29 mouse cellular contexts compared by ENCODE assay signal in the genomic region with DNA sequence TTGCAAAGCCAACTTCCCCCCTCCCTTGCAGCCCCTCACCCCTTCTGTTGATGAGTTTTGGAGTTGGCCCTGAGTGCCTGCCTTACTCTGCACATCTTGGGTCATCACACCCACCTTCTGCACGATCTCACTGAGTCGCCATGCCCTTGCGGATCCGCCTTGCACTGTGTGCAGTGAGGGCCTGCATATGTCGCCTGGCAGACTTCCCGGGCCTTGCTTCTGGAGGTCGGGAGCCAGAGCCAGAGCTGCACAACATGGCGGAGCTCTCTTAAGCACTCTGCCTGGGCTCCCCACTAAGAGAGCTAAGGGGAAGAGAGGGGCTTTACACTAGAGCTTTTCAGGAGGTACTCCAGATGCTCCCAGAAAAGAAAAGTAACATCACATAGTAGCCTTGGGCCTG. TPM values are rescaled to one million over a fixed set of nuclear protein-coding genes. Genes with fewer than 3 reads are reported as not detected.
DNase-seq lines count a peak whose midpoint lies in the region; ATAC-seq and TF ChIP-seq lines count a peak whose summit lies in the region.
"Had no signal": no experiment of that assay in that cellular context is flagged by ENCODE, and none has a peak within 500 bp of the region (broad histone marks: within the 10 kb centered on the region; RNA-seq: fewer than 3 reads in every experiment).

No protein-coding gene starts in this region.

- no peak overlapping the region for H3K4me3 ChIP-seq in forebrain, embryonic 14.5 days (ENCODE audit: low read depth, low read length)
- H3K4me3 ChIP-seq in forebrain, embryonic 12.5 days (replicated peaks) = no peak overlapping the region
- H3K4me3 ChIP-seq in liver, adult 2 months (ENCODE audit: insufficient read depth, low read depth, low read length) = no peak overlapping the region
- no peak overlapping the region for H3K4me3 ChIP-seq in liver, postnatal 0 days (ENCODE audit: low read depth, low read length)
- H3K4me3 ChIP-seq: embryonic facial prominence, embryonic 15.5 days; forebrain, embryonic 10.5 days; heart, adult 2 months; heart, embryonic 15.5 days; limb, embryonic 12.5 days; liver, embryonic 13.5 days; midbrain, embryonic 15.5 days had no signal

- ATAC-seq in forebrain, embryonic 14.5 days = no peak
- no peak for ATAC-seq in forebrain, embryonic 12.5 days (ENCODE audit: low FRiP score)
- ATAC-seq in liver, postnatal 0 days = no peak
- ATAC-seq: intestine, embryonic 16.5 days; midbrain, embryonic 15.5 days had no signal

- 0 out of 2 replicates have a peak, but pooled peaks have one; percentile 23 for TF ChIP-seq POLR2A in liver, adult 2 months (IDR thresholded peaks at IDR 0.05; ENCODE audit: extremely low read depth, insufficient read depth, low read length)
- TF ChIP-seq POLR2A in brain, embryonic 14.5 days (IDR thresholded peaks at IDR 0.05; ENCODE audit: borderline replicate concordance, extremely low read depth, insufficient read depth, insufficient read length, poor library complexity, severe bottlenecking) = no peak

- H3K27me3 ChIP-seq in forebrain, embryonic 14.5 days (replicated peaks; ENCODE audit: control insufficient read depth, insufficient read depth, low read length) = no peaks in the 10 kb centered on the region
- H3K27me3 ChIP-seq in forebrain, embryonic 12.5 days = no peaks in the 10 kb centered on the region
- H3K27me3 ChIP-seq in liver, adult 2 months (ENCODE audit: control insufficient read depth, insufficient read depth, low read length) = no peaks in the 10 kb centered on the region
- no peaks in the 10 kb centered on the region for H3K27me3 ChIP-seq in liver, postnatal 0 days (ENCODE audit: insufficient read depth, low read length)
- H3K27me3 ChIP-seq: CH12.LX; embryonic facial prominence, embryonic 15.5 days; heart, embryonic 15.5 days; liver, embryonic 13.5 days; midbrain, embryonic 15.5 days had no signal

- peak; percentile 33 for DNase-seq in forebrain, embryonic 14.5 days (ENCODE audit: low spot score)
- DNase-seq in liver, adult 2 months (ENCODE audit: extremely low read depth, low read depth, low spot score) = peak; percentile 66
- no peak for DNase-seq in liver, postnatal 0 days
- DNase-seq in brain, embryonic 14.5 days (ENCODE audit: low read depth) = peak; percentile 53
- DNase-seq in cerebellum, postnatal 14 days = peak; percentile 93 to 94
- DNase-seq in retina, postnatal 1 day = no peak
- no peak for DNase-seq in right cerebral cortex, postnatal 25 days
- DNase-seq: gastrocnemius, postnatal 25 days; heart, adult 2 months; heart, postnatal 4 days; liver, embryonic 13.5 days; lung, postnatal 14 days; thymus, postnatal 14 days had no signal

- no peak overlapping the region for H3K27ac ChIP-seq in forebrain, embryonic 14.5 days (ENCODE audit: low read depth, low read length)
- no peak overlapping the region for H3K27ac ChIP-seq in forebrain, embryonic 12.5 days
- H3K27ac ChIP-seq in liver, adult 2 months (replicated peaks; ENCODE audit: insufficient read depth, low read depth, low read length) = no peak overlapping the region
- no peak overlapping the region for H3K27ac ChIP-seq in liver, postnatal 0 days (ENCODE audit: low read depth)
- H3K27ac ChIP-seq: embryonic facial prominence, embryonic 15.5 days; forebrain, embryonic 10.5 days; heart, adult 2 months; heart, embryonic 15.5 days; limb, embryonic 12.5 days; liver, embryonic 13.5 days; midbrain, embryonic 15.5 days had no signal

- no peaks in the 10 kb centered on the region for H3K36me3 ChIP-seq in forebrain, embryonic 14.5 days (ENCODE audit: control insufficient read depth, insufficient read depth, low read length)
- no peaks in the 10 kb centered on the region for H3K36me3 ChIP-seq in forebrain, embryonic 12.5 days (replicated peaks)
- H3K36me3 ChIP-seq in liver, adult 2 months (ENCODE audit: control insufficient read depth, insufficient read depth, low read length) = peaks cover 3% of the 10 kb centered on the region; the same call in 1 of the 2 replicates
- no peaks in the 10 kb centered on the region for H3K36me3 ChIP-seq in liver, postnatal 0 days (replicated peaks; ENCODE audit: insufficient read depth, low read length)
- H3K36me3 ChIP-seq: embryonic facial prominence, embryonic 15.5 days; forebrain, embryonic 10.5 days; heart, embryonic 15.5 days; limb, embryonic 12.5 days; liver, embryonic 13.5 days; midbrain, embryonic 15.5 days had no signal

- no peak overlapping the region for H3K9ac ChIP-seq in forebrain, embryonic 14.5 days (ENCODE audit: low read length)
- H3K9ac ChIP-seq in forebrain, embryonic 12.5 days = no peak overlapping the region
- H3K9ac ChIP-seq in liver, adult 2 months (ENCODE audit: low read depth, low read length) = no peak overlapping the region
- H3K9ac ChIP-seq in liver, postnatal 0 days (replicated peaks) = no peak overlapping the region
- H3K9ac ChIP-seq: embryonic facial prominence, embryonic 15.5 days; heart, embryonic 15.5 days; limb, embryonic 12.5 days; liver, embryonic 13.5 days; midbrain, embryonic 15.5 days had no signal

- WGBS in forebrain, embryonic 14.5 days = 66% methylated on average over 8 of the region's 8 CpGs
- WGBS in forebrain, embryonic 12.5 days = 93% methylated on average over 8 of the region's 8 CpGs
- 39% methylated on average over 8 of the region's 8 CpGs for WGBS in liver, adult 2 months
- 80% methylated on average over 8 of the region's 8 CpGs for WGBS in liver, postnatal 0 days (ENCODE audit: insufficient replicate concordance)

- no peaks in the 10 kb centered on the region for H3K9me3 ChIP-seq in forebrain, embryonic 14.5 days (replicated peaks; ENCODE audit: control insufficient read depth, low read length)
- H3K9me3 ChIP-seq in forebrain, embryonic 12.5 days = no peaks in the 10 kb centered on the region
- no peaks in the 10 kb centered on the region for H3K9me3 ChIP-seq in liver, postnatal 0 days (ENCODE audit: low read length)
- H3K9me3 ChIP-seq: embryonic facial prominence, embryonic 15.5 days; forebrain, embryonic 10.5 days; heart, embryonic 15.5 days; limb, embryonic 12.5 days; liver, embryonic 13.5 days; midbrain, embryonic 15.5 days had no signal

- TF ChIP-seq EP300 in liver, postnatal 0 days (IDR thresholded peaks at IDR 0.05; ENCODE audit: low read depth) = no peak

- no peaks in the 10 kb centered on the region for H3K4me1 ChIP-seq in forebrain, embryonic 14.5 days (ENCODE audit: control insufficient read depth, insufficient read depth, low read length)
- no peaks in the 10 kb centered on the region for H3K4me1 ChIP-seq in forebrain, embryonic 12.5 days
- no peaks in the 10 kb centered on the region; the same call in 1 of the 2 replicates for H3K4me1 ChIP-seq in liver, adult 2 months (ENCODE audit: control insufficient read depth, insufficient read depth, low read length)
- H3K4me1 ChIP-seq in liver, postnatal 0 days (ENCODE audit: insufficient read depth) = no peaks in the 10 kb centered on the region
- H3K4me1 ChIP-seq: embryonic facial prominence, embryonic 15.5 days; limb, embryonic 12.5 days; liver, embryonic 13.5 days; midbrain, embryonic 15.5 days had no signal

- no peak overlapping the region for H3K4me2 ChIP-seq in forebrain, embryonic 14.5 days (ENCODE audit: low read length)
- H3K4me2 ChIP-seq in forebrain, embryonic 12.5 days = no peak overlapping the region
- no peak overlapping the region for H3K4me2 ChIP-seq in liver, postnatal 0 days (ENCODE audit: low read depth, low read length)
- H3K4me2 ChIP-seq: embryonic facial prominence, embryonic 15.5 days; heart, embryonic 15.5 days; limb, embryonic 12.5 days; liver, embryonic 13.5 days; midbrain, embryonic 15.5 days had no signal

- TF ChIP-seq CTCF in liver, adult 2 months (IDR thresholded peaks at IDR 0.05; ENCODE audit: low read depth, low read length) = no peak
- no peak for TF ChIP-seq CTCF in liver, postnatal 0 days (IDR thresholded peaks at IDR 0.05; ENCODE audit: low read depth)
- TF ChIP-seq CTCF in brain, embryonic 14.5 days (IDR thresholded peaks at IDR 0.05; ENCODE audit: borderline replicate concordance, extremely low read depth, insufficient read depth, insufficient read length) = no peak

- H3K79me2 ChIP-seq in liver, adult 2 months (ENCODE audit: control insufficient read depth, insufficient read depth, low read length) = no peaks in the 10 kb centered on the region

RNA-seq across cellular contexts. Expression of a gene that starts 12.2 kb away (rescaled TPM):
- polyA plus RNA-seq in forebrain, embryonic 14.5 days (2014; fragmentation: Nextera tagmentation; extraction: Ambion mirVana) = 1.3 TPM in 2 replicates
- polyA plus RNA-seq in forebrain, embryonic 12.5 days (2016; fragmentation: Nextera tagmentation; extraction: Ambion mirVana) = 0.95 and 2.1 TPM in 2 replicates
- 755 and 780 TPM in 2 replicates for total RNA-seq in liver, adult 2 months (2014; rRNA removed)
- 1,396 and 1,582 TPM in 2 replicates for polyA plus RNA-seq in liver, adult 2 months (2012; rRNA removed)
- polyA plus RNA-seq in liver, postnatal 0 days (2015; fragmentation: Nextera tagmentation; extraction: Ambion mirVana) = 496 and 544 TPM in 2 replicates
- 1.4 and 2.1 TPM in 2 replicates for polyA plus RNA-seq in brain, embryonic 14.5 days (2012; rRNA removed)
- total RNA-seq: neutrophil, adult 5-6 weeks had no signal

RNA-seq across cellular contexts. Expression of a gene that starts 14.3 kb away (rescaled TPM):
- not detected in 2 replicates for polyA plus RNA-seq in forebrain, embryonic 14.5 days (2014; fragmentation: Nextera tagmentation; extraction: Ambion mirVana)
- polyA plus RNA-seq in forebrain, embryonic 12.5 days (2016; fragmentation: Nextera tagmentation; extraction: Ambion mirVana) = not detected in 2 replicates
- 0.07 TPM in 1 of 2 replicates, not detected in the other for total RNA-seq in liver, adult 2 months (2014; rRNA removed)
- polyA plus RNA-seq in liver, adult 2 months (2012; rRNA removed) = not detected in 2 replicates
- not detected in 2 replicates for polyA plus RNA-seq in liver, postnatal 0 days (2015; fragmentation: Nextera tagmentation; extraction: Ambion mirVana)
- not detected in 2 replicates for polyA plus RNA-seq in brain, embryonic 14.5 days (2012; rRNA removed)
- total RNA-seq: adrenal gland, postnatal 4 days; CH12.LX; gastrocnemius, postnatal 25 days; heart, adult 2 months; heart, postnatal 4 days; layer of hippocampus, postnatal 10 days; megakaryocyte, adult 5-6 weeks; MEL; neutrophil, adult 5-6 weeks had no signal
- polyA plus RNA-seq: embryonic facial prominence, embryonic 15.5 days; forebrain, embryonic 10.5 days; heart, adult 2 months; heart, embryonic 15.5 days; intestine, embryonic 16.5 days; kidney, embryonic 16.5 days; large intestine, adult 2 months; limb, embryonic 12.5 days; liver, embryonic 13.5 days; midbrain, embryonic 15.5 days; testis, adult 2 months had no signal

RNA-seq across cellular contexts. Expression of a gene that starts 42.4 kb away (rescaled TPM):
- polyA plus RNA-seq in forebrain, embryonic 14.5 days (2014; fragmentation: Nextera tagmentation; extraction: Ambion mirVana) = 0.33 and 0.70 TPM in 2 replicates
- 0.79 and 1.0 TPM in 2 replicates for polyA plus RNA-seq in forebrain, embryonic 12.5 days (2016; fragmentation: Nextera tagmentation; extraction: Ambion mirVana)
- 0.27 and 0.74 TPM in 2 replicates for total RNA-seq in liver, adult 2 months (2014; rRNA removed)
- 0.31 and 0.32 TPM in 2 replicates for polyA plus RNA-seq in liver, adult 2 months (2012; rRNA removed)
- polyA plus RNA-seq in liver, postnatal 0 days (2015; fragmentation: Nextera tagmentation; extraction: Ambion mirVana) = 0.05 TPM in 2 replicates
- 0.92 and 2.2 TPM in 2 replicates for polyA plus RNA-seq in brain, embryonic 14.5 days (2012; rRNA removed)
- total RNA-seq: megakaryocyte, adult 5-6 weeks; MEL; neutrophil, adult 5-6 weeks had no signal
- polyA plus RNA-seq: liver, embryonic 13.5 days had no signal

RNA-seq across cellular contexts. Expression of a gene that starts 51.4 kb away (rescaled TPM):
- polyA plus RNA-seq in forebrain, embryonic 14.5 days (2014; fragmentation: Nextera tagmentation; extraction: Ambion mirVana) = 10.5 and 12.1 TPM in 2 replicates
- polyA plus RNA-seq in forebrain, embryonic 12.5 days (2016; fragmentation: Nextera tagmentation; extraction: Ambion mirVana) = 11.0 and 16.8 TPM in 2 replicates
- total RNA-seq in liver, adult 2 months (2014; rRNA removed) = 0.37 and 0.40 TPM in 2 replicates
- polyA plus RNA-seq in liver, adult 2 months (2012; rRNA removed) = 0.45 and 0.93 TPM in 2 replicates
- polyA plus RNA-seq in liver, postnatal 0 days (2015; fragmentation: Nextera tagmentation; extraction: Ambion mirVana) = 0.85 and 1.1 TPM in 2 replicates
- polyA plus RNA-seq in brain, embryonic 14.5 days (2012; rRNA removed) = 20.4 and 25.0 TPM in 2 replicates
- total RNA-seq: MEL had no signal

Comparison
In these comparisons a context has a peak if more than half of its experiments do, and no peak if none do; other contexts are left out.
1. DNase-seq: peak in forebrain, embryonic 14.5 days (single experiment), liver, adult 2 months (single experiment), brain, embryonic 14.5 days (single experiment) and cerebellum, postnatal 14 days (2 of 2); none in liver, postnatal 0 days (single experiment), retina, postnatal 1 day (single experiment) and right cerebral cortex, postnatal 25 days (single experiment).
2. RNA of a gene that starts 12.2 kb away (polyA plus RNA-seq): 1,396 to 1,582 TPM in liver, adult 2 months and 496 to 544 TPM in liver, postnatal 0 days; 1.4 to 2.1 TPM in brain, embryonic 14.5 days, 1.3 TPM in forebrain, embryonic 14.5 days and 0.95 to 2.1 TPM in forebrain, embryonic 12.5 days; every median in the first group is over 100 times any median in the second.